Mouse (Mus musculus) NIH3T3 (cell line): ENCODE measurements around the gene Ctc1.

Experiments
- DNase-seq: peaks from one replicate; pipeline ENCODE4 v3.0.0-alpha.2; 2012; ENCODE audit warnings: low read depth

Gene Ctc1

DNA sequence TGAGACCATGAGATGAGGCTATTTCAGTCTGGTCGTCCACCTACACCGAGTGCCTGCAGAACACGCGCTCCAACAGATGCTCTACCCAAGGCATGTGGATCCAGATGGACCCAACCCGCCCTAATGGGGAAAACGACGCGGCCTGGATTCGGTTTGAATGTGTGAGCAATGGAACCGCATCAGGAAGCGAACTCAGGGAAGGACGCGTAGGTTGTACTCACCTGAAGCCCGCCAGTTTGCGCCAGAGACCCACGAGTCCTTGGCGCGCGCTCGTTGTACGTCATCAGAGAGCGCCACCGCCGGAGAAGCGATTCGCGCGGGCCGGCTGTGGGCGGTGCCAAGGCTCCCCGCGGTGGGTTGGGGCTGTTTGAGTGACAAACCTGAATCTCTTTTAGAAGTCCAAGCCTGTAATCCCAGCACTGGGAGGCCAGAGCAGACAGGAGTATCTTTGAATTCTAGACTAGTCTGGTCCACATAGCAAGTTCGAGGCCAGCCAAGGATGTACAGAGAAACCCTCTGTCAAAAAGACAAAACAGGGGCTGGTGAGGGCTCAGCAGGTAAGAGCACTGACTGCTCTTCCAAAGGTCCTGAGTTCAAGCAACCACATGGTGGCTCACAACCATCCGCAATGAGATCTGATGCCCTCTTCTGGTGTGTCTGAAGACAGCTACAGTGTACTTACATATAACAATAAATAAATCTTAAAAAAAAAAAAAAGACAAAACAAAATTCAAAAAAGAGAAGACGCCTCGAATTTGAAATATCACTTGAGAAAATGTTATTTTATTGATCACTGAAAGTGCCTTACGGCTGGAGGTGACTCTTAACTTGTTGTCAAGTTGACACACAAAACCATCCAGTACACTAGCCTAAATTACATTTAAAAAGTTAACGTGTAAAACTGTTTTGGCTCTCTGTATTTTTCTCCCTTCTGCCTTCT is 7.3 kb upstream of the Ctc1 start, which contains the start of gene Pfas:
TSS of gene Pfas (minus strand) at position 279 of the 940 bp plus-strand sequence.
- peak; percentile 97 for DNase-seq

- no peak for DNase-seq
Observed at GRCm38 (mm10) chr11:69009508-69009907, 6.2 kb upstream of the Ctc1 start.

DNA sequence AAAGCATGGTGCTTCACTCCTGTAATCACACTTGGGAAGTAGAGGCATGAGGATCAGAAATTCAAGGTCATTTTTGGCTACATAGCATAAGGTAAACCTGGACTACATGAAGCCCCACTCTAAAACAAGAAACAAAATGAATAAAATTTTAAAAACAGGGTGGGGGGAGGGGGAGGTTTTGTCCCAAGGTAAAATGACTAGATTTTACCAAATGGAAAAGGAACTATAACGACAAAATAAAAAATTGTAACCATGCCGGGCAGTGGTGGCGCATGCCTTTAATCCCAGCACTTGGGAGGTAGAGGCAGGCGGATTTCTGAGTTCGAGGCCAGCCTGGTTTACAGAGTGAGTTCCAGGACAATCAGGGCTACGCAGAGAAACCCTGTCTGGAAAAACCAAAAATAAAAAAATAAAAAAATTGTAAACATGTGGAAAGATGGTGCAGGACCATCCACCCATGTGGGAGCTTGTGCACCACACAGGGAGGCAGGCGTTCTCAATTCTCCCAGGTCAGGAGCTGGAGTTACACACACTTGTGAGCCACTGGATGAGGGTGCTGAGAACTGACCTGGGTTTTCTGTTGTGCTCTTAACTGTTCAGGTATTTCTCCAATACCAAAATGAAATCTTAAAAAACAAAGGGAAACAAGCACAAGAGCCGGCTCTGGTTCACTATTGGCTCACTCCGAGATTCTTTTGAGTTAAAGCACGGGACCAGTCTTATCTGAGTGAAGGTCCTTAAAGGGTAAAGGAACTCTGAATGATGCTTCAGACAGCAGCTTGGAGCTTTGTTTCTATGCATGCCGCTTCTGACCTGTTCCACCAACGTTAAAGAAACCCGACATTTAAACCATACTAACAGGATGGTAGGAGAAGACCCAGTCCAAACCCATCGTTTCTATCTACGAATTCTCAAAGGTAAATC is 5.0 kb upstream of the Ctc1 start:
- no peak for DNase-seq

DNA sequence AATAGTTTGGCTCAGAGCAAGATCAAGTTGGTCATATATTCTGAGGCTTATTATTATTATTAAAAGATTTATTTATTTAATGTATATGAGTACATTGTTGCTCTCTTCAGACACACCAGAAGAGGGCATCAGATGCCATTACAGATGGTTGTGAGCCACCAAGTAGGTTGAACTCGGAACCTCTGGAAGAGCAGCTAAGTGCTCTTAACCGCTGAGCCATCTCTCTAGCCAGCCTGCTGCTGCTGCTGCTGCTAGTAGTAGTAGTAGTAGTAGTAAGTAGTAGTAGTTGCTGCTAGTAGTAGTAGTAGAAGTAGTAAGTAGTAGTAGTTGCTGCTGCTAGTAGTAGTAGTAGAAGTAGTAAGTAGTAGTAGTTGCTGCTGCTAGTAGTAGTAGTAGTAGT is 4.3 kb upstream of the Ctc1 start:
- DNase-seq, result peak; percentile 22

- DNase-seq, result peak; percentile 93
Observed at GRCm38 (mm10) chr11:69012071-69012601, 3.6 kb upstream of the Ctc1 start.

DNA sequence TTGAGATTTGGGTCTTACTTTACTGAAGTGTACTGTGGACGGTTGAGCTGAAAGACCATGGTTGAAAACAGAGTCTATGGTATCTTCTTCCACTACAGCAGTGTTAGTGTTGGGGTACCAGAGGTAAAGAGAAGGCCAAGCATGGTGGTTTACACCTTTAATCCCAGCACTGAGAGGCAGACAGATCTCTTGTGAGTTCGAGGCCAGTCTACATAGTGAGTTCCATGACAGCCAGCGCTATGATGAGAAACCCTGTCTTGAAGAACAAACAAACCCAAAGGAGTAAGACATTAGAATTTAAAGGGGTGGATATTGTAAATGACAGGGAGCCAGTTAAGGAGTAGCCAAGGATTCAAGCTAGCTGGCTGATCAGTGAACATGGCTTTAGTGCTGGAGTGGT is 1.0 kb downstream of the Ctc1 start:
- DNase-seq, result no peak

DNA sequence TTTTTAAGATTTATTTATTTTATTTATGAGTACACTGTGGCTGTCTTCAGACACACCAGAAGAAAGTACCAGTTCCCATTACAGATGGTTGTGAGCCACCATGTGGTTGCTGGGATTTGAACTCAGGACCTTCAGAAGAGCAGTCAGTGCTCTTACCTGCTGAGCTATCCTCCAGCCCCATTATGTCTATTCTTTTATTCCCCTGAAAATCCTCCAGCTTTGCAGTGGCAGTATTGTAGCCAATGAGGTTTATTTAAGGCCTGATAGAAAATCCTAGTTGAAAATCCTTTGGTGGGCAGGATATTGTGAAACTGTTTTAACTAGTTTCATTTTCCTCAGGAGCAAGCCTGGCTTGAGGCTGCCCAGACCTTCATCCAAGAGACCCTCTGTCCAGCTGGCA is 5.0 kb downstream of the Ctc1 start:
- no peak for DNase-seq

GRCm38 (mm10) chr11:69026562-69026961 is 10.9 kb downstream of the Ctc1 start:
- DNase-seq, result no peak

DNA sequence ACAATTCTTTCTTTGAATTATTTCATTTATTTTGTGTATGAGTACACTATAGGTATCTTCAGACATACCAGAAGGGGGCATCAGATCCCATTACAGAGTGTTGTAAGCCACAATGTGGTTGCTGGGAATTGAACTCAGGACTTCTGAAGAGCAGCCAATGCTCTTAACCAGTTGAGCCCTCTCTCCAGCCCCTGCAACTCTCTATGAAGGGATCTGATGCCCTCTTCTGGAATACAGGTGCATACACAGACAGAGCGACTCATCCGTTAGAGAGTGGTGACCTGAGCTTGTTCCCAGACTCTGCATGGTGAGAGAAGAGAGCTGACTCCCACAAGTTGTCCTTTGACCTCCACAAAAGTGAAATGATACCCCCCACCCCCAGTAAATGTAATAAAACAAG is 13.1 kb downstream of the Ctc1 start:
- DNase-seq, result peak; percentile 49

GRCm38 (mm10) chr11:69033552-69033951 is 17.8 kb downstream of the Ctc1 start:
- no peak for DNase-seq

DNA sequence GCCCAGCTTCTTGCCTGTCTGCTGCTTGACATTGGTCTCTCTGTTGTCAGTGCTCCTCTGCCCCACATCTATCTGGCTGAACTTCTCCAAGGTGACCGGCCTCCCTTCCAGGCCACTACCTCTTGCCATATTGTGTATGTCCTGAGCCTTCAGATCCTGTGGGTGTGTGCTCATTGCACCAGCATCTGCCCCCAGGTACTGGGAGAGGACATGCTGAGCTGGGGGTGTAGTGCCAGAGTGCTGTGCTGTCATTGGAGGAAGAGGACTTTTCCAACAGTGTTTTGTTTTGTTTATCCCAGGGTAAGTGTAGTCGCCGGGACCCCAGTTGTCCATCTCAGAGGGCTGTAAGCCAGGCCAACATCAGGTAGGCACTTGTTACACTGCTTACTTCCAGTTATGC is 18.9 kb downstream of the Ctc1 start:
- DNase-seq, result no peak

- DNase-seq, result no peak
Observed at GRCm38 (mm10) chr11:69035411-69035810, 19.7 kb downstream of the Ctc1 start.

DNA sequence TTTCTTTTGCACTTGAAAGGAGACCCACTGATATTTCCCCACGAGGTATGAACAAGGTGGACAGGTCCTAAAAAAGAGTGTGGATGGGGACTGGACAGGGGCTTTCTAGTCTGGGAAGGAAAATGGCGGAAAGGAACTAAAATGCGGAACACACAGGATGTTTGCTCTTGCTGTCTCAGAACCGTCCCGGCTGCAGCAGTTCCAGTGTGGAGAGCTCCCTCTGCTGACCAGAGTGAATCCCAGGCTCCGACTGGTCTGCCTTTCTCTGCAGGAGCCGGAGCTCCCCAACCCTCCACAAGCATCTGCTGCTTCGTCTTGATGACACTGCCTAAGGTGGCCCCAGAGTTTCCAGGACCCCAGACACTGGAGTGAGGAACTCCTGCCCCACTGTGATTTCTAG is 20.1 kb downstream of the Ctc1 start:
- DNase-seq, result peak; percentile 95

GRCm38 (mm10) chr11:69036486-69037230 is 20.9 kb downstream of the Ctc1 start:
- peak; percentile 94 for DNase-seq

- peak; percentile 91 for DNase-seq
Observed at GRCm38 (mm10) chr11:69037231-69038061, 21.7 kb downstream of the Ctc1 start.

DNA sequence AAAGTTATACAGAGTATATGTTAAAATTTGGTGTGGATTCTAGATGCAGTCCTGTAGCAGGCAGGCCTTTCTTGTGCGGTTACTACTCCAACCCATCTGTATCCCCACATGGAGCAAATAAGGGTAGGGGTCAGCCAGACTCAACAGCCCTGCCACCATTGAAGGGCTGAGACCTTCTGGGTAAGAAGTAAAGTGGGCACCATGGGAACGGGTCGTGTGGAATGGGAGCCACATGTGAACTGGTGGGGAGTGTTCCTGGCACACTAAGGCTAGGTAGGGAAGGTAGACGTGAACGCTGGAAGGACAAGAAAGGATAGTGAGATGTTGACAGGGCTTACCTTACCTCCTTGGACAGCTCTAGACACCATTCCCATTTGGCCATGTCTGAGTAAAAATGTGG is 22.5 kb downstream of the Ctc1 start:
- no peak for DNase-seq

GRCm38 (mm10) chr11:69045531-69046394 is 30.1 kb downstream of the Ctc1 start, which contains the start of gene Aurkb:
TSS of gene Aurkb (plus strand) at chr11:69045647.
- peak; percentile 93 for DNase-seq

DNA sequence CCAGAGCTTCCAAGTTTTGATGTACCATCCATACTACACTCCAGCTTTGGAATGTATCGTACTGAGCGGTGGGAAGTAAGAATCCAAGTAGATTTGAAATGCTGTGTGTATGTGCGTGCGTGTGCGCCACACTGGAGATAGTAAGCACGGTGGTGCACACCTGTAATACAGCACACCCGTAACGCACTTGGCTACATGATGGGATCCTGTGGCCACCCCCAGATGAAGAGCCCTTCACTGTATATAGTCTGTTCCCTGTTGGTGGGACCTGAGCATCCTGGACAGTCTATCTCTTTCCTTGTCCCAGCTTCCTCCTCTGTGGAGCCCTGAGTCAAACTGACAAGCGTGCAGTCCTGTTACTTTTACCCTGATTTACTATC is 30.7 kb downstream of the Ctc1 start:
- no peak for DNase-seq

- no peak for DNase-seq
Observed at GRCm38 (mm10) chr11:69047592-69047991, 31.9 kb downstream of the Ctc1 start.

- no peak for DNase-seq
Observed at GRCm38 (mm10) chr11:69048151-69048550, 32.4 kb downstream of the Ctc1 start.
